Comparison of ENCODE assay signal across 7 mouse cellular contexts in genomic region chr14:25841579-25841978, GRCm38 (mm10). TPM values are rescaled to one million over a fixed set of nuclear protein-coding genes. Genes with fewer than 3 reads are reported as not detected.
DNase-seq lines count a peak whose midpoint lies in the region; ATAC-seq and TF ChIP-seq lines count a peak whose summit lies in the region.

No protein-coding gene starts in this region.

- peak overlapping the region; percentile 88 for H3K4me2 ChIP-seq in forebrain, embryonic 15.5 days (replicated peaks)
- peak overlapping the region; percentile 83 for H3K4me2 ChIP-seq in liver, embryonic 15.5 days

- 3% methylated on average over 4 of the region's 4 CpGs for WGBS in forebrain, embryonic 15.5 days
- WGBS in liver, embryonic 15.5 days (ENCODE audit: insufficient replicate concordance): 2% methylated on average over 4 of the region's 4 CpGs

- no peak overlapping the region for H3K27ac ChIP-seq in testis, adult 2 months (ENCODE audit: control insufficient read depth, insufficient read depth, low read depth, low read length)
- no peak overlapping the region for H3K27ac ChIP-seq in forebrain, embryonic 15.5 days (replicated peaks)
- no peak overlapping the region for H3K27ac ChIP-seq in liver, embryonic 15.5 days (replicated peaks)

- no peaks in the 10 kb centered on the region for H3K27me3 ChIP-seq in testis, adult 2 months (ENCODE audit: control insufficient read depth, insufficient read depth, low read length)
- H3K27me3 ChIP-seq in forebrain, embryonic 15.5 days: peaks cover 25% of the 10 kb centered on the region; the same call in 1 of the 2 replicates
- H3K27me3 ChIP-seq in liver, embryonic 15.5 days: peaks cover 5% of the 10 kb centered on the region; the same call in 1 of the 2 replicates

- DNase-seq in testis, postnatal 14 days (ENCODE audit: low spot score): no peak
- no peak for DNase-seq in adipocyte (ENCODE audit: low spot score)
- DNase-seq in spleen, postnatal 36 days (ENCODE audit: low spot score in 2 of 2): no peak
- DNase-seq in layer of hippocampus, adult 18-20 months (ENCODE audit: low spot score in 2 of 2): no peak

- 0 out of 2 replicates have a peak overlapping the region, but pooled peaks have one; percentile 34 for H3K9ac ChIP-seq in forebrain, embryonic 15.5 days (replicated peaks)
- no peak overlapping the region for H3K9ac ChIP-seq in liver, embryonic 15.5 days

- peaks cover 8% of the 10 kb centered on the region for H3K4me1 ChIP-seq in testis, adult 2 months (ENCODE audit: control insufficient read depth, insufficient read depth, low read length)
- H3K4me1 ChIP-seq in forebrain, embryonic 15.5 days: peaks cover 13% of the 10 kb centered on the region
- peaks cover 20% of the 10 kb centered on the region for H3K4me1 ChIP-seq in liver, embryonic 15.5 days (replicated peaks)

- H3K4me3 ChIP-seq in testis, adult 2 months (ENCODE audit: control insufficient read depth, low read depth, low read length): peak overlapping the region; percentile 91
- H3K4me3 ChIP-seq in forebrain, embryonic 15.5 days: peak overlapping the region; percentile 44
- peak overlapping the region; percentile 64 for H3K4me3 ChIP-seq in liver, embryonic 15.5 days (replicated peaks)

- TF ChIP-seq CTCF in testis, adult 2 months (IDR thresholded peaks at IDR 0.05; ENCODE audit: control insufficient read depth, insufficient read depth, insufficient replicate concordance, low read depth, low read length): no peak

- TF ChIP-seq POLR2A in testis, adult 2 months (IDR thresholded peaks at IDR 0.05; ENCODE audit: control insufficient read depth, low read depth, low read length): no peak

- H3K36me3 ChIP-seq in testis, adult 2 months (ENCODE audit: control insufficient read depth, insufficient read depth, low read length): no peaks in the 10 kb centered on the region
- H3K36me3 ChIP-seq in forebrain, embryonic 15.5 days: no peaks in the 10 kb centered on the region
- no peaks in the 10 kb centered on the region for H3K36me3 ChIP-seq in liver, embryonic 15.5 days (replicated peaks)

- no peak for ATAC-seq in forebrain, embryonic 15.5 days (replicated peaks)
- ATAC-seq in liver, embryonic 15.5 days (ENCODE audit: insufficient read depth): no peak; the same call in 1 of the 2 replicates

- H3K9me3 ChIP-seq in forebrain, embryonic 15.5 days: no peaks in the 10 kb centered on the region
- H3K9me3 ChIP-seq in liver, embryonic 15.5 days (replicated peaks): no peaks in the 10 kb centered on the region

RNA-seq across cellular contexts. Expression of gene Anxa11, which starts 0.4 kb away (rescaled TPM):
- polyA plus RNA-seq in testis, adult 2 months (2012; rRNA removed): 55.8 and 59.2 TPM in 2 replicates
- 1.7 and 1.8 TPM in 2 replicates for polyA plus RNA-seq in forebrain, embryonic 15.5 days (2015; fragmentation: Nextera tagmentation; extraction: Ambion mirVana)
- 11.2 TPM in 2 replicates for polyA plus RNA-seq in liver, embryonic 15.5 days (2015; fragmentation: Nextera tagmentation; extraction: Ambion mirVana)
- total RNA-seq in layer of hippocampus, adult 18-20 months (2021): 10 to 100 TPM; 78.6 to 84.7 TPM
